Mouse (Mus musculus): ENCODE measurements around the gene Tenm3. TPM values are rescaled to one million over a fixed set of nuclear protein-coding genes. Genes with fewer than 3 reads are reported as not detected.

Tenm3 gene
- polyA plus RNA-seq, 1 experiment from 2014 or later, result 49.6 TPM

- ATAC-seq (replicated peaks), result no peak
- Histone ChIP-seq H3K4me3 (no peak overlapping the region), H3K27ac (no peak overlapping the region), H3K9me3 (no peaks in the 10 kb centered on the region), H3K4me2 (no peak overlapping the region), H3K36me3 (replicated peaks) (no peaks in the 10 kb centered on the region), H3K9ac (no peak overlapping the region), H3K27me3 (replicated peaks) (no peaks in the 10 kb centered on the region), H3K4me1 (no peaks in the 10 kb centered on the region; the same call in 1 of the 2 replicates)
- 84% methylated on average over 5 of the region's 5 CpGs for WGBS
Observed at GRCm38 (mm10) chr8:48636979-48637378, 206.8 kb downstream of the Tenm3 start.

- H3K4me1 ChIP-seq, result no peaks in the 10 kb centered on the region; the same call in 1 of the 2 replicates
- ATAC-seq (replicated peaks), result no peak
- no peak overlapping the region for H3K27ac ChIP-seq
- H3K9ac ChIP-seq, result no peak overlapping the region
- H3K9me3 ChIP-seq, result no peaks in the 10 kb centered on the region
- no peaks in the 10 kb centered on the region for H3K27me3 ChIP-seq (replicated peaks)
- no peaks in the 10 kb centered on the region for H3K36me3 ChIP-seq (replicated peaks)
- no peak overlapping the region for H3K4me3 ChIP-seq
- 45% methylated on average over 4 of the region's 4 CpGs for WGBS
- no peak overlapping the region for H3K4me2 ChIP-seq
Observed at GRCm38 (mm10) chr8:48635815-48636214, 207.9 kb downstream of the Tenm3 start.

- 83% methylated on average over 8 of the region's 8 CpGs for WGBS
- ATAC-seq (replicated peaks), result no peak
Observed at GRCm38 (mm10) chr8:48633426-48633825, 210.3 kb downstream of the Tenm3 start.

GRCm38 (mm10) chr8:48622517-48623153 lies 221.1 kb downstream of the Tenm3 start:
- WGBS, result 85% methylated on average over 11 of the region's 11 CpGs
- ATAC-seq (replicated peaks), result no peak
- H3K4me1 ChIP-seq, result no peaks in the 10 kb centered on the region

More at GRCm38 (mm10) chr8:48633426-48633825, 210.3 kb downstream of the Tenm3 start:
- Histone ChIP-seq H3K4me3 (no peak overlapping the region), H3K27me3 (replicated peaks) (no peaks in the 10 kb centered on the region), H3K27ac (no peak overlapping the region), H3K36me3 (replicated peaks) (no peaks in the 10 kb centered on the region), H3K9ac (no peak overlapping the region), H3K4me1 (no peaks in the 10 kb centered on the region), H3K9me3 (no peaks in the 10 kb centered on the region), H3K4me2 (no peak overlapping the region)

GRCm38 (mm10) chr8:48615088-48615487 lies 228.7 kb downstream of the Tenm3 start:
- Histone ChIP-seq H3K27ac (no peak overlapping the region), H3K36me3 (replicated peaks) (no peaks in the 10 kb centered on the region), H3K4me1 (peaks cover 18% of the 10 kb centered on the region), H3K4me2 (no peak overlapping the region), H3K27me3 (replicated peaks) (no peaks in the 10 kb centered on the region), H3K9me3 (no peaks in the 10 kb centered on the region), H3K4me3 (no peak overlapping the region), H3K9ac (no peak overlapping the region)
- no peak for ATAC-seq (replicated peaks)
- WGBS, result 28% methylated on average over 8 of the region's 8 CpGs

More at GRCm38 (mm10) chr8:48622517-48623153, 221.1 kb downstream of the Tenm3 start:
- no peak overlapping the region for H3K9ac ChIP-seq
- no peak overlapping the region for H3K4me2 ChIP-seq
- H3K27ac ChIP-seq, result no peak overlapping the region
- no peaks in the 10 kb centered on the region for H3K27me3 ChIP-seq (replicated peaks)
- H3K9me3 ChIP-seq, result no peaks in the 10 kb centered on the region
- H3K36me3 ChIP-seq (replicated peaks), result no peaks in the 10 kb centered on the region
- no peak overlapping the region for H3K4me3 ChIP-seq

GRCm38 (mm10) chr8:48611934-48612512 lies 231.7 kb downstream of the Tenm3 start:
- no peak overlapping the region for H3K4me2 ChIP-seq
- H3K36me3 ChIP-seq (replicated peaks), result no peaks in the 10 kb centered on the region
- WGBS, result 55% methylated on average over 10 of the region's 10 CpGs
- H3K4me3 ChIP-seq, result no peak overlapping the region
- 0 out of 2 replicates have a peak, but pooled peaks have one; percentile 40 for ATAC-seq (replicated peaks)
- H3K27me3 ChIP-seq (replicated peaks), result no peaks in the 10 kb centered on the region
- no peak overlapping the region for H3K27ac ChIP-seq
- H3K4me1 ChIP-seq, result peaks cover 18% of the 10 kb centered on the region
- no peaks in the 10 kb centered on the region for H3K9me3 ChIP-seq
- H3K9ac ChIP-seq, result no peak overlapping the region; the same call in 1 of the 2 replicates

- ATAC-seq (replicated peaks), result peak; percentile 72
- WGBS, result 30% methylated on average over 12 of the region's 12 CpGs
- Histone ChIP-seq H3K27ac (peak overlapping the region; percentile 39; the same call in 1 of the 2 replicates), H3K4me2 (peak overlapping the region; percentile 18; the same call in 1 of the 2 replicates), H3K9ac (no peak overlapping the region), H3K36me3 (replicated peaks) (no peaks in the 10 kb centered on the region), H3K9me3 (no peaks in the 10 kb centered on the region), H3K27me3 (replicated peaks) (no peaks in the 10 kb centered on the region), H3K4me3 (no peak overlapping the region), H3K4me1 (peaks cover 20% of the 10 kb centered on the region)
Observed at GRCm38 (mm10) chr8:48611126-48611525, 232.6 kb downstream of the Tenm3 start.

- Histone ChIP-seq H3K4me1 (peaks cover 20% of the 10 kb centered on the region), H3K9ac (no peak overlapping the region), H3K27me3 (replicated peaks) (no peaks in the 10 kb centered on the region), H3K36me3 (replicated peaks) (no peaks in the 10 kb centered on the region), H3K4me2 (no peak overlapping the region), H3K4me3 (no peak overlapping the region), H3K9me3 (no peaks in the 10 kb centered on the region), H3K27ac (peak overlapping the region; percentile 39; the same call in 1 of the 2 replicates)
- 45% methylated on average over 6 of the region's 6 CpGs for WGBS
- peak; percentile 68; the same call in 1 of the 2 replicates for ATAC-seq (replicated peaks)
Observed at GRCm38 (mm10) chr8:48610316-48610715, 233.4 kb downstream of the Tenm3 start.

GRCm38 (mm10) chr8:48609684-48610083 lies 234.1 kb downstream of the Tenm3 start:
- Histone ChIP-seq H3K27ac (no peak overlapping the region), H3K9me3 (no peaks in the 10 kb centered on the region), H3K4me2 (no peak overlapping the region), H3K36me3 (replicated peaks) (no peaks in the 10 kb centered on the region), H3K4me3 (no peak overlapping the region), H3K4me1 (peaks cover 17% of the 10 kb centered on the region; the same call in 1 of the 2 replicates), H3K27me3 (replicated peaks) (no peaks in the 10 kb centered on the region), H3K9ac (no peak overlapping the region)
- no peak for ATAC-seq (replicated peaks)
- 86% methylated on average over 4 of the region's 4 CpGs for WGBS

- Histone ChIP-seq H3K27ac (no peak overlapping the region), H3K36me3 (replicated peaks) (no peaks in the 10 kb centered on the region), H3K4me2 (no peak overlapping the region), H3K4me1 (peaks cover 7% of the 10 kb centered on the region; the same call in 1 of the 2 replicates), H3K9me3 (no peaks in the 10 kb centered on the region), H3K9ac (no peak overlapping the region), H3K4me3 (no peak overlapping the region), H3K27me3 (replicated peaks) (no peaks in the 10 kb centered on the region)
- no peak for ATAC-seq (replicated peaks)
- 89% methylated on average over 10 of the region's 10 CpGs for whole genome bisulfite sequencing
Observed at GRCm38 (mm10) chr8:48604190-48604897, 239.4 kb downstream of the Tenm3 start.

GRCm38 (mm10) chr8:48603165-48603840 lies 240.4 kb downstream of the Tenm3 start:
- no peak overlapping the region for H3K27ac ChIP-seq
- ATAC-seq (replicated peaks), result no peak

GRCm38 (mm10) chr8:48601621-48602020 lies 242.1 kb downstream of the Tenm3 start:
- peaks cover 5% of the 10 kb centered on the region; the same call in 1 of the 2 replicates for H3K4me1 ChIP-seq
- WGBS, result 95% methylated on average over 4 of the region's 4 CpGs
- ATAC-seq (replicated peaks), result no peak
- no peaks in the 10 kb centered on the region for H3K36me3 ChIP-seq (replicated peaks)
- H3K9ac ChIP-seq, result no peak overlapping the region
- H3K27ac ChIP-seq, result no peak overlapping the region
- H3K9me3 ChIP-seq, result no peaks in the 10 kb centered on the region
- H3K4me3 ChIP-seq, result no peak overlapping the region
- no peaks in the 10 kb centered on the region for H3K27me3 ChIP-seq (replicated peaks)
- H3K4me2 ChIP-seq, result no peak overlapping the region

More at GRCm38 (mm10) chr8:48603165-48603840, 240.4 kb downstream of the Tenm3 start:
- H3K9ac ChIP-seq, result no peak overlapping the region
- 94% methylated on average over 15 of the region's 15 CpGs for WGBS
- H3K4me1 ChIP-seq, result peaks cover 7% of the 10 kb centered on the region; the same call in 1 of the 2 replicates
- H3K4me2 ChIP-seq, result no peak overlapping the region
- no peaks in the 10 kb centered on the region for H3K36me3 ChIP-seq (replicated peaks)
- no peaks in the 10 kb centered on the region for H3K27me3 ChIP-seq (replicated peaks)
- no peaks in the 10 kb centered on the region for H3K9me3 ChIP-seq
- no peak overlapping the region for H3K4me3 ChIP-seq
